Mouse (Mus musculus) cerebral cortex, adult 2 months (tissue): ENCODE data around the gene Cfap77.

Experiments used
- WGBS: fragments of 180-500 bp; shearing (Covaris S2); methylation state at CpG from one replicate; pipeline ENCODE4 v1.1.7; 2018; 5-methylcytosine and 5-hydroxymethylcytosine counted together

Gene Cfap77

DNA sequence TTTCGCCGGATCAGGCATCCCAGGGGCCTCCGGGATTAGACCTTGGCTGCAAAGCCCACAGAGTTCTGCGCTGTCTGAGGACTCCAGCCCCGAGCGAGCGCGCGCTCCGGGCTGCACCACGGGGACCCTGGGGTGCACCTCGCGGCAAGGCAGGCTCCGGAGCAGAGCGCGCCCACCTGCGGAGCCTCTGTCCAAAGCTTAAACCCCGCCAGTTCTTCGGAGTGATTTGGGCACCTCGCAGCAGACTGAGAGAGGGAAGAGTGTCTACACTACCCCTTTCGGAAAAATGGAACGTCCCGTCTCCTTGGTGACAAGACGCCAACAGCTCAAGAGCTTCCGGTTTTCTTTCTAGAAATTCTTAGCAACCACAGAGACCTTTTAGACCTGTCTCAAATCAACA lies at the start of gene Cfap77:
Cfap77 (minus strand) TSS at position 76 of the 400 bp plus-strand sequence.
- WGBS = under 1% methylated on average over 25 of the region's 25 CpGs

DNA sequence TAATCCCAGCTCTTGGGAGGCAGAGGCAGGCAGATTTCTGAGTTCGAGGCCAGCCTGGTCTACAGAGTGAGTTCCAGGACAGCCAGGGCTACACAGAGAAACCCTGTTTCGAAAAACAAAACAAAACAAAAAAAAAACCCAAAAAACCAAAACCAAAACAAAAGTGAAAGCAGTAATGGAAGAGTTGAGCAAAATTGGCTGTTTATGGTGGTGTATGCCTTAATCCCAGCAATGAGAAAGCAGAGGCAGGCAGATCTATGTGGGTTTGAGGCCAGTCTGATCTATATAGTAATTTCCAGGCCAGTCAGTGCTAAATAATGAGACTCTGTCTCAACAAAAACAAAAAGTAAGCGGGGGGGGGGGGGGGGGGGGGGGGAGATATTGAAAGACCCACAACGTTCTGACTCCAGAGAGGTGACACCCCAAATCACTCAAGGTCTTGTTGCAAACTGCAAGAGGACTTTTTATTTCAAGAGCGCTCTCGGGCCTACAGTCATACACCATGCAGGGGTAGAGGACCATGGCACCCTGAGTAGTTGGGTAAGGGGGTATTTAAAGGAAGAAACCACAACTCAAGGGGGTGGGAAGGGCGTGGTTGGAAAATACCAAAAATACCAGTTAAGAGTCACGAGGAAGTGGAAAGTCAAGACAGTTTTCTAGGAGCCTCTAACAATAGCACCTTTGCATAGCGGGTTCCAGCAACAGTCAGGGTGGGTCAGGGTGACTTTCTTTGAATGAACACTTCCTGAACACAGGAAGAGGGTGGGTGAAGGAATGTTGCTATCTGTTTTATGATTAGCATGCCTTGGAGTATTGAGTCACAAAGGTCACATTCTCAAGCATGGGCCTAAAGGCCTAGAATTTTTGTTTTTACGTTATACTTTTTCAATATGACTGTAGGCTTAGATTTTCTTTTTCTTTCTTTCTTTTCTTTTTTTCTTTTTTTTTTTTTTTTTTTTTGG lies 47.8 kb upstream of the Cfap77 start:
- 79% methylated on average over 10 of the region's 10 CpGs for WGBS

DNA sequence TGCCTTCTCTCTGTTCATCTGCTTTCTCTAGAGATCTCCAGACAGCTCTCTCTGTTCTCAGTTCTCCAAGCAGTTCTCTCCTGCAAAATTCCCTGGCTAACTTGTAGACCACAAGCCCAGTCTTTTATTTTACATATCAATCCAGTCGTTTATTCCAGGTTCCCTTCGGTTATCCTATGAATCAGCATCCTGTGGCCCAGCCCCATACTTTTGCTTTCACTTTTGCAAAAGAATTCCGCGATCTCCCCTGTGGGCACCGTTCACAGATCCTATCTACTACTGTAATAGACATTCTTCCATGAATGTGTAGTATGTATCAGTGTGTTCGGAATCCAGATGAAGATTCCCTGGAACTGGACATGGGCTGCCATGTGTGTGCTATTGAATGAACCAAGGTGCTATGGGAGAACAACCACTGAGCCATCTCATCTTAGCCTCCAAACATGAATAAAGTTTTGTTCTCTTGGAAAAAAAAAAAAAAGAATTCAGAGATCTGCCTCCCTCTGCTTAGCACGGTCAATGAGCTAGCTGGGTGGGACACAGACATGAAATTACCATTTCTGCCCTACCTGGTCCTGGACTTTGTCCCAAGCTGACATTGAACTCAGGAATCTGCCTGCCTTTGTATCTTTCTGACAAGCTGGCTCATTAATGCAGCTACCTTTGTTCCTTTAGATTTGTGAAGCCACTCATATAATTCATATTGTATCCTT lies 46.1 kb upstream of the Cfap77 start:
- WGBS = 72% methylated on average over 7 of the region's 7 CpGs

DNA sequence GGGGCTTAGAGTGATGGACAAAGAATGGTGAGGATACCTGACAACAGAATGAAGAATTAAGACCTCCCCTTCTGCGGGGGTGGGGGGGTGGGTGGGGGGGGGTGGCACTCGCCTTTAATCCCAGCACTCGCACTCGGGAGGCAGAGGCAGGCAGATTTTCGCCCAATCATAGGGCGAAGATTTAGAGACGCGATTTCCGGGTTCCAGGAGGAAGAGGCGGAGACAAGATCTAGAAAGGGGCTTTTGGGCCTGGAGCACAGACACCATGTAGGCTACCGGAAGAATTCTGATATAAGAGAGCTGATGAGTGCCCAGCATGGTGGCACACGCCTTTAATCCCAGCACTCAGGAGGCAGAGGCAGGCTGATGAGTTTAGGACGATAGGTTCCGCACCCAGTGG lies 44.8 kb upstream of the Cfap77 start:
- 89% methylated on average over 14 of the region's 14 CpGs for WGBS

DNA sequence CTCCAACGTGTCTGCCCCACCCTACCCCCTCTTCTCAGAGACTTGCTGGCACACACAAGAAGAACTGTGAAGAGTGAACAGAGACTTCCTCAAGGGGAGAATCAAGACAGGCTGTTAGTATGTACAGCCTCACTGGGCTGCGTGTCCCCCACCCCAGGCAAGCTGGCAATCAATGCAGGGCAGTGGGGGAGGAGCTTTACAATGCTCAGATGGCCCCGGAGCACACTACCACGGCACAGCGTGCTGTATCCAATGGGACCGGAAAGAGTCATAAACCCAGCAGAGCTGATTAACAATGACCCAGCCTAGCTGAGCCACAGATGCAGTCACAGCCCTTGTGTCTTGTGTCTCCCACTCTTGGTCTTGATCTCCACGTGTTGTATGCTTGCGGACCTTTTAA lies 43.9 kb upstream of the Cfap77 start:
- 81% methylated on average over 8 of the region's 8 CpGs for WGBS

DNA sequence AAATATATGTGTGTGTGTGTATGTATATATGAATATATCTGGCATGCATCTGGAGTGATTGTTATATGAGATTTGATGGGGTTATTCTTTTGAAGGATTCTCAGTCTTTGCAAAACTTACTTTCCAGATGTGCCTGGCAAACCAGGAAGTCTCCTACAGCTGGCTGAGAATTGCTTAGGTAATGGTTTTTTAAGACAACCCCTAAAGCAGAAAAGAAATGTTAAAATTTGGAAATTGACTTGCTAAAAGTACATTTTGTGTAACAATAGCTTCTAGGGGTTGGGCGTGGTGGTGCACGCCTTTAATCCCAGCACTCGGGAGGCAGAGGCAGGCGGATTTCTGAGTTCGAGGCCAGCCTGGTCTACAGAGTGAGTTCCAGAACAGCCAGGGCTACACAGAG lies 43.1 kb upstream of the Cfap77 start:
- WGBS = over 99% methylated on average over 5 of the region's 5 CpGs

DNA sequence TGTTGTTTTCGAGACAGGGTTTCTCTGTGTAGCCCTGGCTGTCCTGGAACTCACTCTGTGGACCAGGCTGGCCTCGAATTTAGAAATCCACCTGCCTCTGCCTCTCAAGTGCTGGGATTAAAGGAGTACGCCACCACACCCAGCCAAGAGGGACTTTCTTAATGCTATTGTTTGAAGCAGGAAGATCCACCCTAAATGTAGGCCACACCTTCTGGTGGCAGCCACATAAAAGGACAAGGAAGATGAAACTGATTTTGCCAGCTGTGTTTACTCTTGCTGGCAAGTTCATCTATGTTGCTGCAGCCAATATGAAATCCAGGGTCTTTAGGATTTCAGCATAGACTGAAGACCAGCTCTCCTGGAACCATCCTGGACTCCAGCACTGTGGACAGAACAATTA lies 42.6 kb upstream of the Cfap77 start:
- WGBS = 85% methylated on average over 3 of the region's 3 CpGs

DNA sequence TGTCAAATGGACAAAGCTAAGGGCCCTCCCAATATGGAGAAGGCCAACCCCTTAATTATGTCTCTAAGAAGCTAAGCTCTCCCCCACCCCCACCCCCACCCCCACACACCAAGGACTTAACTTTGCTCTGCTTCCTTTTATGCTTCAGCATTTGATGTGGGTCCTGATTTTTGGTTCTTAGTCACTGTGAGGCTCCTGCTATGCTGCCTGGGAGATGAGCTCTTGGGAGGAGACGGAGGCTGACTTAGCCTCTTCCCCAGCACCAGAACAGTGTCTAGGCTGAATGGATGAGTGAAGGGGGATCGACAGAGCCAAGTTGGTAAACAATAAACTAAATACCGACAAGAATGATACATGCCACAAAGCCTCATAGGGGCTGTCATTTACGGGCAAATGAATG lies 41.9 kb upstream of the Cfap77 start:
- WGBS = 51% methylated on average over 4 of the region's 4 CpGs

DNA sequence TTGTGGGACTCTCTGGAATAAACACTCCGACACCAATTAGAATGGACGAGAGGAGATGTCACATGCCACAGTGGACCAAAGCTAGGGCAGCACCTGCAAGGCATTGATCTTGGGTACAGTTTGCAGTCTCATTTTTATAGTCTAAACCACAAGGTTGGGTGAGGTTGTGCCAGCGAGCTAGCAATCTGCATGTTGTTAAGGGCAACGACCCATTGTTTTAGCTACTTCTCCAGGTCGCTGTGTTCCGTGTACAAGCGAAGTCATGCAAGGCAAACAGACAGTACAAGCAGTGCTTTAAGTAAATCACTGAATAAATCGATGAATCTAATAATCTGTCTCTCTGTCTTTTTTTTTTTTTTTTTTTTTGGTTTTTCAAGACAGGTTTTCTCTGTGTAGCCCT lies 40.8 kb upstream of the Cfap77 start:
- WGBS = 87% methylated on average over 8 of the region's 8 CpGs

DNA sequence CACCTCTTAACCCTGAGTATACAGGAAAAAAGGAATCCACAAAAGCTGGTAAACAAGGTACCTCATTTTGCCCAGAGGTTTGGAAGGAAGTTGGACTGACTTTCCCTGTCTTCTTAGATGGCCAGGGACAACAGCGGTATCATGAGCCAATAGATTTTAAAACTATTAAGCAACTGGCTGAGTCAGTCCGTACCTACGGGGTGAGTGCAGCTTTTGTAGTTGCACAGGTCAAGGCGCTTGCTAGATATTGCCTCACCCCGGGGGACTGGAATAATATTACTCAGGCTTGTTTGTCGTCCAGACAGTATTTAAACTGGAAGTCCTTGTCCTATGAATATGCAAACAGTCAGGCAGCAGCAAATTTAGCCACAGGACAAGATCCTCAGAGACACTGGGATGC lies 34.4 kb upstream of the Cfap77 start:
- WGBS = 88% methylated on average over 6 of the region's 6 CpGs

DNA sequence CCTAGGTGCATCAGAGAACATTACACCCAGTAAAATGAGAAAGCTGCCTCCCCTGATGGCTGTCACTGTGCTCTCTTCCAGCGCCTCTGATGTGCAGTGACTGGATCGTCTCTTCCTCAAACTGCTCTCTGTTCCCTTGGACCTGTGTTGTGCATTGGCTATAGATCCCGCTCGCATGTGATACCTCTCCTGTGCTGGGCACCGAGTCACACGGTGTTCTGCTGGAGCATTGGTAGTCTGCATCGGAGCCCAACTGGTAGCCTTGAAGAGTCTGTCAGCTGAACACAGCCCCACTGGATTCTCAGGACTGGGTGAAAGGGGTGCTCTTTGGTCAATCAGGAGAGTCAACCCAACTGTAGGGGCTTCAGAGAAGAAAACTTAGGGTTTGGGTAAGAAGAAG lies 31.2 kb upstream of the Cfap77 start:
- 98% methylated on average over 7 of the region's 7 CpGs for WGBS

DNA sequence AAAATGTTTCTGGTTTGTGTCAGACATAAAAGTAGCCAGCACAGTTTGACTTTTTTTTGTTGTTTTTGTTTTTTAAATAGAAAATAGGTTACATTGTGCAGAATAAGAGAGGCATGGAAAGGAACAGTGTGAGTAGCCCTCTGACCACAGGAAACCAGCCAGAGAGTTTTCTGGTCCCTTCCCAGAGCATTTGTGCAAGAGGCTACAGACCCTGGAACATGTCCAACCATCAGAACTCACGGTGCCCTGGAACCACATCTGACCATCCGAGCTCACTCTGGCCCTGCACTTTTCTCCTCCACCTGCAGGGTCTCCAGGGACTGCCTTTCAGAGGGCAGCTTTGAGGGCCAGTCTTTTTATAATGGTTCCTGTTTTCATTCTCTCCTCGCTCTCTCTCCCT lies 27.1 kb upstream of the Cfap77 start:
- WGBS = 65% methylated on average over 3 of the region's 3 CpGs

DNA sequence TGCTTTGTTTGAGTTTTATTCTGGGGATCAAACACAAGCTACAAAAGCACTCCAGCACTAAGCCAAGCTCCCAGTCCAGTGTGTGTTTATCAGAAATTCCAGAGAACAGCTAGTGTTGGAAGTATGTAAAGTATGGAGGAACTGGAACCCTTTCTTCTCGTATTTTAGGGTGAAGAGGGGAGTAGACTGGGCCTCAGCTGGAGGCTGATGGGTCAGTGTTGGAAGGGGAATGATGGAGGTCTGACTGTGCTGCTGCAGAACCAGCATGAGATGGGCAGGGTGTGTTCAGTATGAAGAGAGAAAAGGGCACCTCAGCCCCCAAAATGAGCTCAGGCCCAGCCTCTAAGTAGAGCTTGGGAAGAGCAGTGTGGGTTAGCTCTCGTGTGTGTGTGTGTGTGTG lies 21.4 kb upstream of the Cfap77 start:
- 96% methylated on average over 2 of the region's 2 CpGs for WGBS

DNA sequence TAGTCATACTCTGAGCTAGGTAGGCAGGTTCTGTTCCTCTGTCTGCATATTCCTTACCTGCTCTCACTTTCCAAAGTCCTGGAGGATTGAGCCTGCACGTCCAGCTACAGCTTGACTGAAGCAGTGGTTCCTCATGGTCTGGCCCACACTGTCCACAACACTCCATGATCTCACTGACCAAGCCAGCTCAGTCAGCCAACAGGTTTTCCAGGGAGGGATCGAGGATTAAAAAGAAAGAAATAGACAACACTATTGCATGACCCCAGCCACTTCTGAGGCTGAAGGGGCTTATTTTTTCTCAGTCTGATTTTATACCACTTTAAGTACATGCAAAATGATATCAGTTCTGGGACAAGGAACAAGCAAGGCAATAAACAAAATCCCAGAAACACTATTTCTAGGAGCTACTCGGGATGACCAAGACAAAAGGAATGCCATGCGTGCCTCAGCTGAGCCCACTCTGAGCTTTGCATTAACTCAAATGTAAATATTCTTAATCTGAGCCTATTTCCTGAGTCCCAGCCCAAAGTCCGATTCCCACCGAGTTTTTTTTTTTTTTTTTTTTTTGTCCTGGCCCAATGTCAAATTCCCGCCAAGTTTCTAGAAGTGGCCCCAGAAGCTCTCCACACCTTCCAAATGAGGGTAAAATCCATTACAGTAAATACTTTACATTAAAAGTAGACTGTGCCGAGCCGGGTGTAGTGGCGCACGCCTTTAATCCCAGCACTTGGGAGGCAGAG lies 20.6 kb upstream of the Cfap77 start:
- WGBS = 83% methylated on average over 11 of the region's 11 CpGs

DNA sequence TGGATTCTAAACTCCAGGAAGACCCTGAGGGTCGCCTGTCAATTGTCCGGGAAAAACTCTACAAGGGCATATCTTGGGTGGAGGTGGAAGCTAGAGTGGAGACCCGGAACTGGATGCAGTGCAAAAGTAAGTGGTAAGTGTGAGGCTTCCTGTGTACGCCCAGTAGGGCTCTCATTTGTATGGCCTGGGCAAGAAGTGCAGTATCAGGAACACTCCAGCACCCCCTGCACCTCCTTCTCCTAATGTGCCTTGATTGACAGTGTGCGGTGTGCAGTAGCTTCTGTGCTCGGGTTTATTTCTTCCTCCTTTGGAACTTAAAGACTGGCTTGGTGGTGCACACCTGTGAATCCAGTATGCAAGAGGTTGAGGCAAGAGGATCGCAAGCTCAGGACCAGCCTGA lies 19.8 kb upstream of the Cfap77 start:
- 92% methylated on average over 7 of the region's 7 CpGs for WGBS

DNA sequence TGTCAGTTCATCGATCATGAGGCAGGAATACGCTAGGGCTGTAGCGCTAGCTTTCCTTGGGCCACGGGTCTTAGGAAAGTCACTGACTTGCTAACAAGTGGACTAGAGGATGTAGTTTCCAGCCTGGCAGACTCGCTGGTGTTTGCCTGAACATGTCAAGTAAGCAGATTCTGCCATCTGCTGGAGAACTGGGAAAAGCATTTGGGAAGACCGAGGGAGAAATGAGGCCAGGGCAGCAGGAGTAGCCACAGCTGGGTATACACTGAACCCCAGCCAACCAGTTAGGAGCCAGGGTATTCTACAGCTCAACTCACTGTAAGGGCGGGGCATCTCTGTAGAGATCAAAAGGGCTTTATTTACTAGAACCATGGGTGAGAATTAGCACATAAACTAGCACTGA lies 11.5 kb upstream of the Cfap77 start:
- 53% methylated on average over 7 of the region's 7 CpGs for WGBS

DNA sequence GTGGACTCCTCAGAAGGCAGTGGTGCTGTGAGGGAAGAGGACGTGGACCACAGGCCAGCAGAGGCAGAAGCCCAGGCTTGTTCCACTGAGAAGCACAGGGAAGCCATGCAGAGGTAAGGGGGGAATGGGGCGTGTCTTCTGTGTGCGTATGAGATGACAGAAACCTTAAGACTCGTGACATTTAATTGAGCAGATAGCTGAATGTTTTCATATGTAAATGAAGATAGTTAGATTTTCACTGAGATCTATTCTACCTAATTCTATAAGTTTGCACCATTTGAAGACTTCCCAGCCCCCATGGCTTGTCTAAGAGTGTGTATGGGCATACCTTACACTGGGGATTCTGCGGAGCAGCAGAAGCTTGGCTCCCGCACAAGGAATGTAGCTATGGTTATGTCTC lies 10.9 kb upstream of the Cfap77 start:
- WGBS = 89% methylated on average over 6 of the region's 6 CpGs

DNA sequence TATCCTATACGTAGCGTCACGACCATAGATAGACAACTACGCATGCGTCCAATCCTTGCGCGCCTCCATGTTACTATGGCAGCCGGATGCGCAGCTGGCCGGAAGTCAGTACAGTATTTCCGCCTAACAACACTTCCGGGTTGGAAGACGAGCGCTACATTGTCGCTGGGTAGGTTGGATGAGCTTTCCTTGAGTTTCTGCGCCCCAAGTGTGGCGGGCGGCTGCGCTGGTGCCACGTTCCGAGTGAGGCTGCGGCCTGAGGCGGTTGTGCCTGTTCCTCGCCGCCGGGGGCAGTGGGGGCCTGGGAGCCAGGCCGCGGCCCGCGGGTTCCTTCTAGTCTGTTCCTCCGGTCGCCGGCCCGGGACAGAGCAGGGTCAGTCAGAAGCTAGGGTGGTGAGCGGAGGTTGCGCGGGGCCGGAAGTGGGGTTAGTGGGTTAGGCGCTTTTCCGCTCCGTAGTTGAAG lies 5.3 kb upstream of the Cfap77 start, which contains the start of gene Ttf1:
Ttf1 (plus strand) TSS at position 128 of the 463 bp plus-strand sequence.
- WGBS = under 1% methylated on average over 41 of the region's 41 CpGs

DNA sequence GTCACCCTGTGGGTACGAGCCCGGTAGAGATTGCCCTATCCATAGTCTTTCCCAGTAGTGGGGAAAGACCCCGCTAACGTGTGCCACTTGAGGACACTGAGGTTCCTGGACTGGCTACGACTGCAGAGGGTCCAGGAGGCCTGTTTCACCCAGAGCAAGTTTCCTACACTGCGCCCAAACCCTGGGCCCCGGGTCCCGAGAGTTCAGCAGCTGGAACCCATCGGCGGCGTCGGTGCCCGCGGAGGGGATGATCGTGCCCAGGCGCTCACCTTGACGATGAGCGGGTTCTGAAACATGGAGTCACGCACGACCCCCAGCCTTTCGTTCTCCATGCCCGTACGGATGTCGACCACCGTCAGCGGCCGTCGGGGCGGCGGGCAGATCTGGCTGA lies 326 bp downstream of the Cfap77 start:
- WGBS = 1% methylated on average over 30 of the region's 30 CpGs

DNA sequence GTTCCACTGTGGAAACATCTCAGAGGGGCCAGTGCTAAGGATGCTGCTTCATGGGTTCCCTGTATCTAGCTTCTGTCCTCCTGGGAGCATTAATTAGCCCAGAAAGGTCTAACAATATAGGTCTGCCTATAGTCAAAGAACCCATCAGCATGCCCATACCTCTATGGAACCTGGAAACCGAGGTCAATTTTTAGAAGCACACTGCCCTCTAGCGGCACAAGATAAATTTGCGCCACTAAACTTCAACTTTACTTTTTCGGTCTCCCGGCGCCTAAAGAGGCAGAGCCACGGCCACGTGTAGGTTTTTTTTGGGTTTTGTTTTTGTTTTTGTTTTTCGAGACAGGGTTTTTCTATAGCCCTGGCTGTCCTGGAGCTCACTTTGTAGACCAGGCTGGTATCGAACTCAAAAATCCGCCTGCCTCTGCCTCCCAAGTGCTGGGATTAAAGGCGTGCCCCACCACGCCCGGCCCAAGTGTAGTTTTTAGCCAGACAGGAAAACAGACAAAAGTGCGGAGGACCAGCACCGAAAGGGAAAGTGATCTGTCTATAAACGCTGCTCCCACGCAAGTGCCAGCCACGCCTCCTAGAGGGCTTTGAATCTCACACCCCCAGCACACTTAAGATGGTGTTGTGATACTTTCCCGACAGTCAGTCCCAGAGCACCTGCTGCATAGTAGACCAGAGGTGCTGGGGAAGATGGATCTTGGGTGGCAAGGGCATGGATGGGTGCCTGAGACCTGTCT lies 893 bp downstream of the Cfap77 start:
- 3% methylated on average over 20 of the region's 20 CpGs for WGBS

DNA sequence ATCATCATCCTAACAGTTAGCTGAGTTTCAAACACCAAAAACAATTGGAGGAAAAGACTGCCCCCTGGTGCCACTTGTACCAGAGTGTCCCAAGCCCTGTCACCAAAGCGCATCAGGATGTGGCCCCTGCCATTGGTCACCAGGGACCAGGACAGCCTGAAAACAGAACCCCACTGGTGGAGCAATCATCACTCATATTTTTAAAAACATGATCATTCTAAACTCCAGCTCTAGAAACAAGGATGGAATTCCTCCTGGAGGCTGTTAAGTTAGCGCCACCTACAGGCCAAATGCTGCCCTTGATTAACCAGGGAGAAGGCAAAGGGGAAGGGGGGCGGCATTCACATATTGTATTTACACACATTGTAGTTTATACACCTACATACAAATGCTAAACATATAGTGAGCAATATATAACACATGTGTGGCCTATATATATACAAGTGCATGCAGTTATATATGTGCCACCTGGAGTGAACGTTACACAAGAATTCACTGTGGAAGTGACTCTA lies 1.9 kb downstream of the Cfap77 start:
- 19% methylated on average over 4 of the region's 4 CpGs for WGBS
